Comparison of ENCODE assay signal across 20 mouse cellular contexts in the genomic region with DNA sequence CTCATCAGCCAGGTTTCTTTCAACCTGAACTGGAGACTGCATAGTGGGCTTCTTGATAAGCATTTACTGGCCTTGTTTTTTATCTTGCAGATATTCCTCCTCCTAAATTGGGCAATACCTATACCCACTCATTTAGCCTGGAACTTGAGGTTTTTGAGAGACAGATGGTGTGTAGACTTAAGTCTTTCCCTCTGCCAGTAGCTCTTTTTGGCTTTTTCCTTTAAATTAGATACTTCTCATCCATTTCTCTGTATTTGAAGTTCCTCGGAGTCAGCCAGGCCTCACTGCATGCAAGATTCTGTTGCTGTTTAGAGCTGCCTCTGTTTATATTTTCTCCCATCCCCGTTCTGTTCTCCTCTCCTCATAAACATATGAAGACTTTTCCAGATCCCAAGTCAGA.
"Had no signal": no experiment of that assay in that cellular context is flagged by ENCODE, and none has a peak within 500 bp of the region (broad histone marks: within the 10 kb centered on the region; RNA-seq: fewer than 3 reads in every experiment).

No protein-coding gene starts in this region.

- H3K4me1 ChIP-seq: midbrain, embryonic 10.5 days; midbrain, embryonic 12.5 days had no signal

- H3K27ac ChIP-seq: lung, embryonic 15.5 days; macrophage; midbrain, embryonic 10.5 days; midbrain, embryonic 12.5 days; neural tube, embryonic 13.5 days; neural tube, embryonic 15.5 days had no signal

- H3K27me3 ChIP-seq: lung, embryonic 15.5 days; midbrain, embryonic 12.5 days; neural tube, embryonic 13.5 days; neural tube, embryonic 15.5 days had no signal

- ATAC-seq: lung, postnatal 0 days; midbrain, embryonic 16.5 days had no signal

- H3K4me2 ChIP-seq: lung, embryonic 15.5 days; midbrain, embryonic 12.5 days; neural tube, embryonic 13.5 days; neural tube, embryonic 15.5 days had no signal

- DNase-seq: lung, adult 2 months; lung, postnatal 14 days; lung, postnatal 36 days; midbrain, embryonic 14.5 days; right cerebral cortex, adult 18-20 months; right cerebral cortex, postnatal 25 days; right cerebral cortex, postnatal 4 days; spleen, adult 18-20 months; thymus, adult 2 months; thymus, postnatal 25 days; thymus, postnatal 4 days had no signal

- H3K4me3 ChIP-seq: lung, embryonic 15.5 days; midbrain, embryonic 10.5 days; midbrain, embryonic 12.5 days; myocyte; neural tube, embryonic 13.5 days; neural tube, embryonic 15.5 days had no signal

- H3K9me3 ChIP-seq: lung, embryonic 15.5 days; midbrain, embryonic 10.5 days; midbrain, embryonic 12.5 days; neural tube, embryonic 13.5 days; neural tube, embryonic 15.5 days had no signal

- H3K9ac ChIP-seq: lung, embryonic 15.5 days; midbrain, embryonic 12.5 days; neural tube, embryonic 13.5 days; neural tube, embryonic 15.5 days had no signal
